Mouse (Mus musculus) heart, embryonic 11.5 days (tissue): Measurements from ENCODE around the gene Gsdma3. TPM values are rescaled to one million over a fixed set of nuclear protein-coding genes. Genes with fewer than 3 reads are reported as not detected.
"Not testable (repeated sequence)": the region's sequence is repeated elsewhere in the genome, so short reads cannot be mapped to it uniquely, and the experiment has no call there.

Source experiments
- ATAC-seq: fragments of 200-750 bp; cut with Nextera tagmentation; replicated peaks from 2 replicates; pipeline ENCODE4 v1.8.0; 2017; ENCODE audit warnings: moderate library complexity; ENCODE audit not compliant: insufficient number of reproducible peaks, low FRiP score, low TSS enrichment
- H3K27ac ChIP-seq: fragments of 300-500 bp; sonication (generic); 2 replicates; pipeline ENCODE4 v1.5.1; 2014; ENCODE audit warnings: mild to moderate bottlenecking, low read depth, low read length
- H3K27me3 ChIP-seq: fragments of 300-500 bp; sonication (generic); 2 replicates; pipeline ENCODE4 v1.6.1; 2014; ENCODE audit warnings: mild to moderate bottlenecking, low read length, mixed read lengths; ENCODE audit not compliant: control insufficient read depth, insufficient read depth
- H3K36me3 ChIP-seq: fragments of 300-500 bp; sonication (generic); 2 replicates; pipeline ENCODE4 v1.6.1; 2014; ENCODE audit warnings: mild to moderate bottlenecking, low read length, moderate library complexity, mixed read lengths; ENCODE audit not compliant: control insufficient read depth, insufficient read depth
- H3K4me1 ChIP-seq: fragments of 300-500 bp; sonication (generic); 2 replicates; pipeline ENCODE4 v1.6.1; 2014; ENCODE audit warnings: low read length; ENCODE audit not compliant: control insufficient read depth, insufficient read depth
- H3K4me2 ChIP-seq: fragments of 300-500 bp; sonication (generic); 2 replicates; pipeline ENCODE4 v1.6.1; 2014; ENCODE audit warnings: mild to moderate bottlenecking, moderate library complexity
- H3K4me3 ChIP-seq: fragments of 300-500 bp; sonication (generic); 2 replicates; pipeline ENCODE4 v1.5.1; 2014; ENCODE audit warnings: low read depth, low read length
- H3K9ac ChIP-seq: fragments of 300-500 bp; sonication (generic); 2 replicates; pipeline ENCODE4 v1.6.1; 2014; ENCODE audit warnings: mild to moderate bottlenecking, low read depth, low read length, moderate library complexity
- H3K9me3 ChIP-seq: fragments of 300-500 bp; sonication (generic); replicated peaks from 2 replicates; pipeline ENCODE4 v1.6.1; 2016; ENCODE audit warnings: low read length; ENCODE audit not compliant: control insufficient read depth
- WGBS: fragments of 180-500 bp; shearing (Covaris S2); extraction: QIAGEN DNeasy Blood & Tissue Kit; methylation state at CpG from one replicate; pipeline ENCODE4 v1.1.7; 2014; ENCODE audit not compliant: insufficient replicate concordance; 5-methylcytosine and 5-hydroxymethylcytosine counted together
- polyA plus RNA-seq: library from polyadenylated mRNA; unstranded; fragments of >200 nt; fragmentation: Nextera tagmentation; extraction: Ambion mirVana; gene quantifications from 2 replicates; pipeline ENCODE4 v1.2.1, GENCODE M21; 2014

Gene Gsdma3
- polyA plus RNA-seq, 1 experiment from 2014 or later = 0.14 TPM

DNA sequence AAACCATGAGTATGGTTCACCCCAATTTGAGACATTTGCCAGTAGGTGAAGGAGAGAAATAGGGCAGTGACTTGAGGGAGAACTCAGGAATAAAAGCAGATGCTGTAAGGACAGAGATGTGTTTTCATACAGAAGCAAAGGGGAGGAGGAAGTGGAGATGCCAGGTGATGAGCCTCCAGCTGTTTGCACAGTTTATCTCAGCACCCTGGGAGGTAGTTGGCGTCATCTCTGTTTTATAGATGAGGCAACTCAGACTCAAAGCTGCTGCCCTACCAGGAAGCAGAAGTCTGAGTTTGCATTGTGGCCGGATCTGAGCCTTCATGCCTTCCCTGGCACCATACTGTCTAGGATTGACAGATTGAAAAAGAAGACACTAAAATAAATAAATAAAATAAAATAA, 42.8 kb downstream of the Gsdma3 start:
- Histone ChIP-seq H3K9me3 (no peaks in the 10 kb centered on the region), H3K4me2 (no peak overlapping the region), H3K27me3 (peaks cover 27% of the 10 kb centered on the region), H3K4me3 (no peak overlapping the region), H3K9ac (no peak overlapping the region), H3K36me3 (no peaks in the 10 kb centered on the region), H3K27ac (no peak overlapping the region), H3K4me1 (no peaks in the 10 kb centered on the region)
- WGBS = 44% methylated on average over 2 of the region's 2 CpGs
- ATAC-seq = no peak

DNA sequence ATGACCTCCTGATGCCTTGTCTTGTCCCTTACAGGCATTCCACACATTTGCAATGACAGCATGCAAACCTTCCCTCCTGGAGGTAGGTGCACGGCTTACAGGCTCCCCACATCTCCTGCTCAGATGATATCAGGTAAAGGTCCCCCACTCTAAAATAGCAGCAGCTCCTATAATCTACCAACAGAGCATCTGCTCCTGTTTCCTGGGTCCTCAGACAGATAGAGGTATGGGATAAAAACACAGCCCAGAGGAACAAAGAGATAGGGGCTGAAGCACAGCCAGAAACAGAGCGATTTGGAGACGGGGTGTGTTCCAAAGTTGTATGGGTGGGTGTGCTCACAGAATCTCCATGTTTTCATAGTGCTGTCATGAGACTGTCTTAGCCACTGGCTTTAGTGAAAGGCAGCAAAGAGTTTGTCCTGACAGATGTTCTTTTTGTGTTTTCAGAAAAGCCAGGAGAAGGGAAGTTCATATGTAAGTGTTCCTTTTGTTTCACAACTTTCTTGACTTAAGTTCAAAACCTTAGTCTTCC, 45.2 kb downstream of the Gsdma3 start:
- H3K36me3 ChIP-seq = no peaks in the 10 kb centered on the region
- no peaks in the 10 kb centered on the region for H3K9me3 ChIP-seq
- WGBS = 58% methylated on average over 3 of the region's 3 CpGs
- no peak overlapping the region for H3K4me3 ChIP-seq
- no peak overlapping the region for H3K9ac ChIP-seq
- peaks cover 22% of the 10 kb centered on the region for H3K27me3 ChIP-seq
- no peak overlapping the region for H3K27ac ChIP-seq
- H3K4me2 ChIP-seq = no peak overlapping the region
- ATAC-seq = no peak
- no peaks in the 10 kb centered on the region for H3K4me1 ChIP-seq

DNA sequence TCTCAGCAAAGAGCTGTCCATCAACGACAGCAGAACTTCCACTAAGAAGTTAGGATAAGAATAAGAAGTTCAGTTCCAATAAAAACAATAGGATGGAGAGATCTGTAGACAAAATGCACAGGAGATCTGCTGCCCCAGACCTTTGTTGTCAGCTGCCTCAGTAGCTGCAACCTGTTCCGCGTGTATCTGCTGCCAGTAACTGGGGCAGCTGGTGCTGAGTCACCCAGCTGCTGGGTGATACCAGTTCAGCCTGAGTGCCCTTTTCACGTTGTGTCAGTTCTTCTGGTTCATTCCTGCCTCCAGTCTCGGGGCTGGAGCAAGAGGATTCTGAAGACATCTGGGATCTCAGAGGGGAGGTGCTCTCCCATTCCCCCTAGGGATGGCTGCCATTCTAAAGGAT, 45.7 kb downstream of the Gsdma3 start:
- WGBS = 45% methylated on average over 5 of the region's 5 CpGs
- H3K4me3 ChIP-seq = no peak overlapping the region
- no peak overlapping the region for H3K4me2 ChIP-seq
- no peaks in the 10 kb centered on the region for H3K9me3 ChIP-seq
- no peak for ATAC-seq
- H3K27me3 ChIP-seq = peaks cover 18% of the 10 kb centered on the region
- no peak overlapping the region for H3K27ac ChIP-seq
- no peaks in the 10 kb centered on the region for H3K36me3 ChIP-seq
- H3K9ac ChIP-seq = no peak overlapping the region
- no peaks in the 10 kb centered on the region for H3K4me1 ChIP-seq

DNA sequence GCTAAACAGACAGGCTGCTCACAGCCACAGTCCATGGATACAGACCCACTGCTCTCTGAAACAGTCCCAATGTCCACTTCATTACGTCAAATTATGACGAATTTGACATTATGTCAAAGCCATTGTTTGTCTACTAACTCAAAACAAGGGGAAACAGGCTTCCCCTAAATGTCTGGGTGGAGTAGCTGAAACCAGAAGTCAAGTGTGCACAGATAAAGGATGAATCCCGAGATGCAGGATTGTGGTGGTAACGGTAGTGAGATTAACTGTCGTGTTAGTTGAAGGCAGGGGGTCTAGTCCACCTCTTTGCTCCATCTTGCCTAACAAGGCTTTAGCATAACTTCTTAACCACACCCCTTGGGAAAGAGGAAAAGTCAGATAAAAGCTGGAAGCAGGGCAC, 46.3 kb downstream of the Gsdma3 start:
- 73% methylated on average over 5 of the region's 5 CpGs for WGBS
- no peak for ATAC-seq
- no peak overlapping the region for H3K27ac ChIP-seq
- H3K9me3 ChIP-seq = no peaks in the 10 kb centered on the region
- no peaks in the 10 kb centered on the region for H3K36me3 ChIP-seq
- peaks cover 13% of the 10 kb centered on the region for H3K27me3 ChIP-seq
- H3K4me2 ChIP-seq = no peak overlapping the region
- no peak overlapping the region for H3K9ac ChIP-seq
- H3K4me3 ChIP-seq = no peak overlapping the region
- no peaks in the 10 kb centered on the region for H3K4me1 ChIP-seq

- H3K9me3 ChIP-seq, H3K27me3 ChIP-seq, H3K27ac ChIP-seq, H3K4me3 ChIP-seq, H3K36me3 ChIP-seq, ATAC-seq, H3K4me2 ChIP-seq, H3K4me1 ChIP-seq, H3K9ac ChIP-seq: not testable (repeated sequence)
- 3% methylated on average over 6 of the region's 7 CpGs for WGBS
Measured at GRCm38 (mm10) chr11:98673136-98673535, 47.0 kb downstream of the Gsdma3 start.

GRCm38 (mm10) chr11:98675829-98676363, 49.7 kb downstream of the Gsdma3 start:
- Histone ChIP-seq H3K9me3 (no peaks in the 10 kb centered on the region), H3K4me3 (no peak overlapping the region), H3K4me2 (no peak overlapping the region), H3K36me3 (no peaks in the 10 kb centered on the region), H3K9ac (no peak overlapping the region), H3K27me3 (peaks cover 4% of the 10 kb centered on the region; the same call in 1 of the 2 replicates), H3K4me1 (no peaks in the 10 kb centered on the region), H3K27ac (no peak overlapping the region)
- no peak for ATAC-seq
- WGBS = 30% methylated on average over 7 of the region's 7 CpGs

- Histone ChIP-seq H3K9ac (no peak overlapping the region), H3K27ac (no peak overlapping the region), H3K9me3 (no peaks in the 10 kb centered on the region), H3K4me2 (no peak overlapping the region), H3K36me3 (no peaks in the 10 kb centered on the region), H3K27me3 (no peaks in the 10 kb centered on the region), H3K4me1 (peaks cover 7% of the 10 kb centered on the region; the same call in 1 of the 2 replicates), H3K4me3 (no peak overlapping the region)
- WGBS = 95% methylated on average over 1 of the region's 1 CpGs
- no peak for ATAC-seq
Measured at GRCm38 (mm10) chr11:98680023-98680422, 53.9 kb downstream of the Gsdma3 start.

DNA sequence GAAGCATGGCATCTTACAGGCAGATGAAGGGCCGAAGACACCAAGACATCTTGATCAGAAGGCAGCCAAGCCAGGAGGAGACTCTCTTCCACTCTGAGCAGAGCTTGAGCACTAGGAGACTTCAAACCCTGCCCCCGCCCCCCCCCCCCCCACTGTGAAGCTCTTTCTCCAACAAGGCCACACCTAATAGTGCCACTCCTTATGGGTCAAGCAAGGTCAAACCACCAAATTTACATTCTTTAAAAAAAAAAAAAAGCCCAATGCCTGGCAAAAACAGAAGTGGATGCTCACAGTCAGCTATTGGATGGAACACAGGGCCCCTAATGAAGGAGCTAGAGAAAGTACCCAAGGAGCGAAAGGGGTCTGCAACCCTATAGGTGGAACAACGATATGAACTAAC, 54.4 kb downstream of the Gsdma3 start:
- H3K4me2 ChIP-seq, H3K9ac ChIP-seq, ATAC-seq, H3K36me3 ChIP-seq, H3K4me3 ChIP-seq, H3K9me3 ChIP-seq, H3K27ac ChIP-seq, H3K27me3 ChIP-seq, H3K4me1 ChIP-seq: not testable (repeated sequence)
- WGBS = 86% methylated on average over 4 of the region's 4 CpGs

DNA sequence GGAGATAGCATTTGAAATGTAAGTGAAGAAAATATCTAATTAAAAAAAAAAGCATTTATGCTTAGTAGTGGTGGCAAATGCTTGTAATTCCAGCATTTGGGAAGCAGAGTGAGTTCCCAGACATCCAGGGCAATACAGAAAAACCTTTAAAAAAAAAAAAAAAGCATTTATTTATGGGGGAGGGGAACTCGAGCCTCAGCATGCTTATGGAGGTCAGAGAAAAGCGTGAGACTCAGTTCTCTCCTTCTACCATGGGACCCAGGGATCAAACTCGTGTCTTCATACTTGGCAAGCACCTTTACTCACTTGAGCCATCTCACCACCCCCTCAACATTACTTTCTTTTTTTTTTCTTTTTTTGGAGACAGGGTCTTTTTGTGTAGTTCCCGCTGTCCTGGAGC, 55.0 kb downstream of the Gsdma3 start:
- peaks cover 4% of the 10 kb centered on the region for H3K36me3 ChIP-seq
- no peak for ATAC-seq
- WGBS = 74% methylated on average over 4 of the region's 4 CpGs
- no peaks in the 10 kb centered on the region for H3K9me3 ChIP-seq
- H3K27me3 ChIP-seq = no peaks in the 10 kb centered on the region
- no peak overlapping the region for H3K9ac ChIP-seq
- H3K27ac ChIP-seq = no peak overlapping the region
- no peak overlapping the region for H3K4me3 ChIP-seq
- peaks cover 7% of the 10 kb centered on the region; the same call in 1 of the 2 replicates for H3K4me1 ChIP-seq
- H3K4me2 ChIP-seq = peak overlapping the region; percentile 88; the same call in 1 of the 2 replicates
